Mouse (Mus musculus): ENCODE data around the gene Pkib. TPM values are rescaled to one million over a fixed set of nuclear protein-coding genes. Genes with fewer than 3 reads are reported as not detected.

Pkib gene
- total RNA-seq (2014; rRNA removed; ENCODE audit: low replicate concordance) (not detected in 2 replicates), polyA plus RNA-seq (2015; fragmentation: Nextera tagmentation; extraction: Ambion mirVana) (2.5 and 2.6 TPM in 2 replicates)

DNA sequence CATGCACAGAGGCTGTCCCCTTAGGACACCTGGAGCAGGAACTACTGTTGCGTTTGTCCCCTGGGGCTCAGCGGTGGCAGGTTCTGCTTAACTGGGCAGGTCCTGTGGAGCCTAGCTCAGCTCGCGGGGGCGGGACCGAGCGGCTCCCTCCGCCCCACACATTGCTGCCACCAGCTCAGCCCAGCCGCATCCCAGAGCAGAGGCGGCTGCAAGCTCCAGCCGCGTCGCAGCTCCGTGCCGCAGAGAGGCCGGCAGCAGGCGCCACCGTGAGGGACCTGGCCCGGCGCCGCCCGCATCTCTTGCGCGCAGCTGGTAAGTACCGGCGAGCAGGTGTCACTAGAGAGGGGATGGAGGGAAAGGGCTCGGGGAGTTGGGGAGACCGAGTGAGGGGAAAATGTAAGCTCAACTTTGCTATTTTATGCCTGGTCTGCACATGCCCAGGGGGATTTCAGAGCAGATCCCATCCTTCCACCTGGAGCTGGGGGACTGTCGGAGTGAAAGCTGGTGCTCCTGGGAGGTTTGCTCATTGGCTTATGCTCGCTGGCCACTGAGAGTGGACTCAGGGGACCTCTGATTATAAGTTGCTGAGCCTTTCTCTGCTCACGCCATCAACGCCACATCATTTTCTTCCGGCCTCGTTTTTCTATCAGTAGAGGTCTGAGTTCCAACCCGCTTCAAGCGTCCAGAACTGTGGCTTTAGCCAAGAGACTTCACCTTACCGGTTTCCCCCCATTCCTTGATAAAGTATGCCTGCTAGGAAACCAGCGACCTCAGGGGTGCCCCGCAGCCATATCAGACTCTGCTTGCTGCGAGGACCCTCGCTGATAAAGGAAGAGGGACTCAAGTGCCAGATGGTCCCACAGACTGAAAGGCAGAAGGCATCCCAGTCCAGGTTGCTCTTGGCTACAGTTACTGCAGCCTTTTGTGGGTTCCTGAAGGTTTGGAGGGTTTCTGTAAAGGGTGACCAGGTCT, at the start of gene Pkib:
Gene Pkib (plus strand): TSS at position 86 of the 972 bp plus-strand sequence.
- ATAC-seq (ENCODE audit: insufficient read depth, low read depth) (peak; percentile 77), DNase-seq (ENCODE audit: low spot score) (peak; percentile 39)
- Histone ChIP-seq H3K9me3 (replicated peaks; ENCODE audit: control insufficient read depth, low read length) (peaks cover 4% of the 10 kb centered on the region; the same call in 1 of the 2 replicates), H3K4me1 (ENCODE audit: control insufficient read depth, insufficient read depth) (0 out of 2 replicates have a peak, but pooled peaks cover 3% of the 10 kb centered on the region), H3K9ac (replicated peaks; ENCODE audit: low read depth, low read length) (0 out of 2 replicates have a peak within 1 kb of the TSS, but pooled peaks have one; percentile 4), H3K27me3 (ENCODE audit: control insufficient read depth, insufficient read depth, low read length) (peaks cover 8% of the 10 kb centered on the region; the same call in 1 of the 2 replicates), H3K4me3 (ENCODE audit: low read depth, low read length) (peak within 1 kb of the TSS; percentile 42), H3K36me3 (replicated peaks; ENCODE audit: control insufficient read depth, insufficient read depth, low read length) (no peaks in the 10 kb centered on the region), H3K27ac (ENCODE audit: low read depth) (no peak within 1 kb of the TSS), H3K4me2 (ENCODE audit: low read depth, low read length) (peak within 1 kb of the TSS; percentile 60)
- TF ChIP-seq CTCF (IDR thresholded peaks at IDR 0.05; ENCODE audit: low read depth) (no peak), EP300 (IDR thresholded peaks at IDR 0.05; ENCODE audit: low read depth) (no peak)
- WGBS: 3% methylated on average over 41 of the region's 41 CpGs

DNA sequence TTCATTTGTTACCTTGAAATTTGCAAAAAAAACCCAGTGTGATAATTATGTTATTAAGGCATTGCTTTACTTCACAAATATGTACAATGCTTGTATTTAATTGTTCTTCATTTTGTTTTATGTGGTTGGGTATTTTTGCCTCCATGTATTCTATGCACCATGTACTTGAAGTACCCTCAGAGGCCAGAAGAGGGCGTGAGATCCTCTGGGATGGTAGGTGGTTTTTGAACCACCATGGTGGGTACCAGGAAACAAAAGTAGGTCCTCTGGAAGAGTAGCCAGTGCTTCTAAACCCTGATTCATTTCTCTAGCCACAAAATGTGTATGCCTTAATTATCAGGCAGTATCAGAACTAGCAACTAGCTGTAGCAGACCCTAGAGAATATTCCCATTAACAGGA, 47.9 kb upstream of the Pkib start:
- Histone ChIP-seq H3K9me3 (replicated peaks; ENCODE audit: control insufficient read depth, low read length) (no peaks in the 10 kb centered on the region), H3K27me3 (ENCODE audit: control insufficient read depth, insufficient read depth, low read length) (no peaks in the 10 kb centered on the region), H3K4me1 (ENCODE audit: control insufficient read depth, insufficient read depth) (no peaks in the 10 kb centered on the region), H3K27ac (ENCODE audit: low read depth) (no peak overlapping the region), H3K9ac (replicated peaks; ENCODE audit: low read depth, low read length) (no peak overlapping the region), H3K4me3 (ENCODE audit: low read depth, low read length) (no peak overlapping the region), H3K4me2 (ENCODE audit: low read depth, low read length) (no peak overlapping the region), H3K36me3 (replicated peaks; ENCODE audit: control insufficient read depth, insufficient read depth, low read length) (no peaks in the 10 kb centered on the region)
- TF ChIP-seq CTCF (IDR thresholded peaks at IDR 0.05; ENCODE audit: low read depth): no peak
- no peak for TF ChIP-seq EP300 (IDR thresholded peaks at IDR 0.05; ENCODE audit: low read depth)
- 41% methylated on average over 1 of the region's 1 CpGs for WGBS
- DNase-seq (ENCODE audit: low spot score) (no peak), ATAC-seq (ENCODE audit: insufficient read depth, low read depth) (no peak)

DNA sequence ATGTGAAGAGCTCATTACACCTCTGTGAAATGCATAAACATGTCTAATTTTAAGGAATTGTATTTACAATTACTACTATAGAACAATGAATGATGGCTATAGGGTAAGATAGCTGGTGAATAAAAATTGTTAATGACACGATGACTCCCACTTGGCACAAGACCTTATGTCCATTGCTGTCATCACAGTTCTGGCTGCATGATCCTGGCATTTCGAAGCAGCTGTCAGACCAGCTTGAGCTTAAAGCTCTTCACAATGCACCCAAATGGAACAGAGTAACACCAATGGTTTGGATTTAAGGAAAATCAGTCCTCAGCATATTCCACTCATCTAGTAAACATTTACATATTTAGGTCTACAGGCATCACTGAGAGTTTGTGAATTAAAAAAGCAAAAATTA, 37.5 kb upstream of the Pkib start:
- TF ChIP-seq EP300 (IDR thresholded peaks at IDR 0.05; ENCODE audit: low read depth) (no peak), CTCF (IDR thresholded peaks at IDR 0.05; ENCODE audit: low read depth) (no peak)
- ATAC-seq (ENCODE audit: insufficient read depth, low read depth): no peak
- H3K4me2 ChIP-seq (ENCODE audit: low read depth, low read length): no peak overlapping the region
- no peaks in the 10 kb centered on the region for H3K27me3 ChIP-seq (ENCODE audit: control insufficient read depth, insufficient read depth, low read length)
- H3K27ac ChIP-seq (ENCODE audit: low read depth): no peak overlapping the region
- H3K4me3 ChIP-seq (ENCODE audit: low read depth, low read length): no peak overlapping the region
- H3K9me3 ChIP-seq (replicated peaks; ENCODE audit: control insufficient read depth, low read length): no peaks in the 10 kb centered on the region
- H3K4me1 ChIP-seq (ENCODE audit: control insufficient read depth, insufficient read depth): no peaks in the 10 kb centered on the region
- no peaks in the 10 kb centered on the region for H3K36me3 ChIP-seq (replicated peaks; ENCODE audit: control insufficient read depth, insufficient read depth, low read length)
- no peak overlapping the region for H3K9ac ChIP-seq (replicated peaks; ENCODE audit: low read depth, low read length)
- DNase-seq (ENCODE audit: low spot score): no peak
- WGBS: 76% methylated on average over 2 of the region's 2 CpGs

DNA sequence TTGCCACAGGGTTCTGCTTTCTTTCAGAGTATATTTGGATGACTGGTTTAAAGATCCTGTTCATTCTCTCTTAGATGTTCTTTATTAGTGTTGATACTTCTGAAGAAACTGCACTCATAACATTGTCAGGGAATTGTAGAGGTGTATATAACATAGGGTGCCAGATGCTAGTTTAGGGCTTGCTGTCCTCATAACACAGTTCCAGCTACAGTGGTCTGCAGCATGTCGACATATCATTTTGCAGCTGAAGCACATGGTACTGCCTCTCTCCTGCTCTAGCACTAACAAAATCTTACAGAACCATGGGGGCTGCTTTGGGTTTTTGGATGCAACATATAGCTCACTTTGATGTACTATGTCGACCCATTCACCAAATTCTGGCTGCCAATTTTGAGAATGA, 34.6 kb upstream of the Pkib start:
- no peak for DNase-seq (ENCODE audit: low spot score)
- Histone ChIP-seq H3K4me2 (ENCODE audit: low read depth, low read length) (no peak overlapping the region), H3K27me3 (ENCODE audit: control insufficient read depth, insufficient read depth, low read length) (no peaks in the 10 kb centered on the region), H3K9me3 (replicated peaks; ENCODE audit: control insufficient read depth, low read length) (no peaks in the 10 kb centered on the region), H3K4me3 (ENCODE audit: low read depth, low read length) (no peak overlapping the region), H3K27ac (ENCODE audit: low read depth) (no peak overlapping the region), H3K36me3 (replicated peaks; ENCODE audit: control insufficient read depth, insufficient read depth, low read length) (no peaks in the 10 kb centered on the region), H3K9ac (replicated peaks; ENCODE audit: low read depth, low read length) (no peak overlapping the region), H3K4me1 (ENCODE audit: control insufficient read depth, insufficient read depth) (no peaks in the 10 kb centered on the region)
- 48% methylated on average over 2 of the region's 2 CpGs for WGBS
- TF ChIP-seq EP300 (IDR thresholded peaks at IDR 0.05; ENCODE audit: low read depth) (no peak), CTCF (IDR thresholded peaks at IDR 0.05; ENCODE audit: low read depth) (no peak)
- ATAC-seq (ENCODE audit: insufficient read depth, low read depth): no peak

DNA sequence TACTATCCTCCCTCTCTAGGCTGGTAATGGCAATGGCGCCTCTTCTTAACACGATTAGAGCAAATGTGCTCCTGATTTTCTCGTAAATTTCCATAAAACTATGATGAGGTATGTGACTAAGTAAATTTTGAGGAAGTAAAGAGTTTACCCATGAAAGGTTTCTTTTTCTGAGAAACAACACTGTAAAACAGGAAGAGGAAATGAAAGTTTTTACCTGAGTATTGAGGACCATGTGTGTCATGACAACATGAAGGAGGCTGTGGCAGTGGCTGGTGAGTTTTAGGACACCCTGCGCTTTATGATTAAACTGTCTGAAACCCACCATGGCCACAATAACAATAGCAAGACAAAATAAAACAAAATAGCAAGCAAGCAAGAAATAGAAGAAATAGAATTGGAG, 28.8 kb upstream of the Pkib start:
- Histone ChIP-seq H3K27me3 (ENCODE audit: control insufficient read depth, insufficient read depth, low read length) (no peaks in the 10 kb centered on the region), H3K27ac (ENCODE audit: low read depth) (no peak overlapping the region), H3K4me2 (ENCODE audit: low read depth, low read length) (no peak overlapping the region), H3K9me3 (replicated peaks; ENCODE audit: control insufficient read depth, low read length) (no peaks in the 10 kb centered on the region), H3K4me3 (ENCODE audit: low read depth, low read length) (no peak overlapping the region), H3K9ac (replicated peaks; ENCODE audit: low read depth, low read length) (no peak overlapping the region), H3K36me3 (replicated peaks; ENCODE audit: control insufficient read depth, insufficient read depth, low read length) (no peaks in the 10 kb centered on the region), H3K4me1 (ENCODE audit: control insufficient read depth, insufficient read depth) (no peaks in the 10 kb centered on the region)
- no peak for DNase-seq (ENCODE audit: low spot score)
- no peak for ATAC-seq (ENCODE audit: insufficient read depth, low read depth)
- TF ChIP-seq CTCF (IDR thresholded peaks at IDR 0.05; ENCODE audit: low read depth) (no peak), EP300 (IDR thresholded peaks at IDR 0.05; ENCODE audit: low read depth) (no peak)
- 89% methylated on average over 4 of the region's 4 CpGs for WGBS

Data from heart, postnatal 0 days (tissue).